Mouse (Mus musculus): ENCODE measurements around the gene Rras2. TPM values are rescaled to one million over a fixed set of nuclear protein-coding genes. Genes with fewer than 3 reads are reported as not detected.
A peak's percentile ranks its signal among the peaks of the same experiment; 100 is the strongest.

Gene Rras2
- total RNA-seq, 2 experiments from 2014 or later, result 61.3 to 61.5 TPM

DNA sequence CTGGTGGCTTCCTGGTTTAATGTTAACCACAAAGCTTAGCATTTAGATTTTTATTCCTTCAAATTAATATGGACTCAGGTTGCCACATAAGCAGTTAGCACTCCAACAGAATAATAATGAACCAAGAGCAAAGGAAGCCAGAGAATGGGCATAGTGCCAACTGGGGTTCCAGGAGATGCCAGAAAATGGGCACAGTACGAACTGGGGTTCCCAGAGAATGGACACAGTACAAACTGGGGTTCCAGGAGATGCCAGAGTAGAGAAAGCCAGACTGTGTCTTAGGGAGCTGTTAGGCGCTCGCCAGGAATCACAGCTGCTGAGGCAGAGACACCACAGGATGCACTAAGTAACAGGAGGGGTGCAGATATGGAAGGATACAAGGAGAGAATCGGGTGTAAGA lies 80.3 kb downstream of the Rras2 start:
- DNase-seq (ENCODE audit: low spot score in 2 of 2), result peak; percentile 40 to 73

DNA sequence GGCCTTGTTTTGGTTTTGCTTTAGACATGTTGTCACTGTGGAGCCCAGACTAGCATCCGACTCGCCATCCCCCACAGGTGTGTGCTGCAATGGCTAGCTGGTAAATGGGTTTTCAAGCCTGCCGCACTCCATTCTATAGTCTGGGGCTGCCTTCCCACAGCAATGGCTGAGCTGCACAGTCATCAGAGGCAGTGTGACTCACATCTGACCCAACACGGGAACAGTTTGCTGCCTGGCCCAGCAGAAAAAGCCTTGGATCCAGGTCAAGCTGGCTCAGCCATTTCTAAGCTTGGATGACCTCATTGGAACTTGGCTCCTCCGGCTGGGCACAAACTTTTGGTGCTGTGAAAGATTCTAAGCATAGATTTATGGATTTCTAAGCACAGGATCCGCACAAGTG lies 88.0 kb downstream of the Rras2 start:
- DNase-seq (ENCODE audit: low spot score in 2 of 2), result peak in 1 of 2 experiments; percentile 51

DNA sequence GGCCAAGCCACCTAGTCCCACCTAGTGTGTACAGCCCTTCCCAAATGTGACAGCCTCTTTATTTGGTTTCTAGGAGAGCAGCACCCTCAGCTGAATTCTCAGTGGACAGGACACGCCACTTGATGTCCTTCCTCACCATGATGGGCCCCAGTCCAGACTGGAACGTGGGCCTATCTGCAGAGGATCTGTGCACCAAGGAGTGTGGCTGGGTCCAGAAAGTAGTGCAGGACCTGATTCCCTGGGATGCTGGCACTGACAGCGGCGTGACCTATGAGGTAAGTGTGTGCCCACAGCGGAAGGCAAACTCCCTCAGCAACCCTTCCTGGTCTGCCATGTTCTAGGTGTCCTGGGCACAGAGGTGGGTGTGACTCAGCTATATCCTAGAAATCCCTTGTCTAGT lies 88.8 kb downstream of the Rras2 start:
- DNase-seq (ENCODE audit: low spot score in 2 of 2), result no peak

DNA sequence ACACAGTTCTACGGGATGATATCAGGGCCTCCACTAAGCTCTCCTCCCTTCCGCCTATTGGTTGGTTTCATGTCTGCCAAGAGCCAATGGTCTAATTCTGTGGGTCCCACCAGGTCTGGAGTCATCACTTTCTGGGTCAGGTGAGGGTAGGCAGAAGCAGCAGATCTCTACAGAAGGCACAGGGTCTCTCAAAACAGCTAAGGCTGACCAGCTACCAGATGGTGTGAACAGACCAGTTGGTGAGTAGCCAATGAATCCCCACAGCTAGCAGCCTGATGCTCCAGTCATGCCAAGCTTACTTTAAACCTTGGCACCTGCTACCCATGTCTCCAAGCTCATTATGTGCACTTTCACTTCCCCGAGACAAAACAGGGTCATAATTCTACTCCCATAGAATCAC lies 90.2 kb downstream of the Rras2 start:
- DNase-seq (ENCODE audit: low spot score in 2 of 2), result no peak

DNA sequence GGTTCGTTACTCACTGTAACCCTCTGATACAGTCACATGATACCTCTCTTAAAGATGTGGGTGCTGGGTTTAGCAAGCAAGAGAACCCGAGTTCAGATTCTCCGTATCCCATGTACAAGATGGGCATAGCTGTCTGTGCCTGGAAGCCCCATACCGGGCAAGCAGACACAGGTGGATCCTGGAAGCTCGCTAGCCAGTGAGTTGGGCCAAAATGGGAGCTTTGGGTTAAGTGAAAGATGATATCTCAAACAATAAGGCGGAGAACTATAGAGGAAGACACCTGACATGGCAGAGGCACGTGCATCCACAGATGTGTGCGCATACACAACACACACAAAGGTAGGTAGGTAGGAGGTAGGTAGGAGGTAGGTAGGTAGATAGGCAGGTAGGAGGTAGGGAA lies 90.7 kb downstream of the Rras2 start:
- DNase-seq (ENCODE audit: low spot score in 2 of 2), result no peak

DNA sequence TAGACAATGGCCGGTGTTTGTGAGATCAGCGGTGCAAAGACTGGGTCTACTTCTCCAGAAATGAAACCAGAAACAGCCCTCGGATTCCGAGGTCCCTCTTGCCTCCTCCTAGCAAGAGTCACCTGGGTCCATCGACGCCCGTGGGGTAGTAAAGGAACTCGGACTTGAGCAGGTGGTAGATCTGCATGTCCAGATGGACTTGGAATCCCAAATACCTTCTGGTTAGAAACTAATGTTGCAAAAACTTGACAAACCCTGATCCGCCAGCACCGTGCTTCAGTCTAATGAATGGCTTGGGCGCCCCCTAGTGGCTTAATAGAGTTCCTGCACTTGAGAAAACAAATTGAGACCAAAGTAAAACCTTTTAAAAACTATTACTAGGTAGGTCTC lies 96.9 kb downstream of the Rras2 start:
- peak; percentile 85 to 92 for DNase-seq (ENCODE audit: low spot score in 2 of 2)

DNA sequence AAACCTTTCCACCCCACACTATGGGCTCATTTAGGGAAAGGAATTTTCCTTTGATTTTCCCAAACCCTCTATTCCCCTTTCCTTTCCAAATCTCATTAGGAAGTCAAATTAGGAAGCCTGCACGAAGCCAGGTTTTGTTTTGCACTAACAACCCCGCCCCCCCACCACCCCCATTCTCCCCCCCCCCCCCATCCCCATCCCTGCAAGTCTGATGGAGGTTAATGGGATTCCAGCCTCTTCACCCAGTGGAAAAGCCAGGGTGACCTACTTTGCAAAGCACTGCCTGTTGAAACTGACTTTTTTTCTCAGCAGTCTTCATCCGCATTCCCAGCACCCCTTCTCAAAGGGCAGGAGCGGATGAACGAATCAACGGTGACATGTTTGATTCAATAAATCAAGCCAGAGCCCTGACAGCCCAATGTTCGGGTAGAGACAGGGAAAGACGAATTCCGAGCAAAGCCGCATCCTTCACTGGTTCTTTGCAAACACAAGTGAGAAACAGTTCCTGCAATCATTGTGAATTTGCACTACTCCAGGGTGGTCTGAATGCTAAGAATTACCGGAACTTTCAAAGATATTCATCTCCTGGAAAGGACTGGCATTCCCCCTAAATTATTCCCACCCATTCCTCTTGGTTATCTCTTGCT lies 97.4 kb downstream of the Rras2 start:
- DNase-seq (ENCODE audit: low spot score in 2 of 2), result peak in 1 of 2 experiments; percentile 48

DNA sequence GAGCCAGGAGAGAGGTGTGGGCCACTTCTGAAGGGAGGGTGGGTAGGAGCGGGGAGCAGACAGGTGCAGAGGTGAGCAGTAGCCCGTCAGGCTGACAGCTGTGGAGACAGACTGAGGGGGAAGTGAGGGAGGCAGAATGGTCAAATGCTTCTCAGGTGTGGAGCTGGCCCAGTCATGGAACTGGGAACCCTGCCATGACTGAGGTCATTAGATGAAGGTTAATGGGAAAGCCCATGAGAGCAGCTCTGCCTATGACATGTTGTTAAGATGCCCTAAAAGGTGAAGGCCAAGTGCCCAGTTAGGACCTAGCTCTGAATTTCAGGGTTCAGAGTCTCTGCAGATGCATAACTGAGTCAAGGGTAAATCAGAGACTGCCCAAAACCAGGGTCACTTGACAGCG lies 98.7 kb downstream of the Rras2 start:
- DNase-seq (ENCODE audit: low spot score in 2 of 2), result no peak

DNA sequence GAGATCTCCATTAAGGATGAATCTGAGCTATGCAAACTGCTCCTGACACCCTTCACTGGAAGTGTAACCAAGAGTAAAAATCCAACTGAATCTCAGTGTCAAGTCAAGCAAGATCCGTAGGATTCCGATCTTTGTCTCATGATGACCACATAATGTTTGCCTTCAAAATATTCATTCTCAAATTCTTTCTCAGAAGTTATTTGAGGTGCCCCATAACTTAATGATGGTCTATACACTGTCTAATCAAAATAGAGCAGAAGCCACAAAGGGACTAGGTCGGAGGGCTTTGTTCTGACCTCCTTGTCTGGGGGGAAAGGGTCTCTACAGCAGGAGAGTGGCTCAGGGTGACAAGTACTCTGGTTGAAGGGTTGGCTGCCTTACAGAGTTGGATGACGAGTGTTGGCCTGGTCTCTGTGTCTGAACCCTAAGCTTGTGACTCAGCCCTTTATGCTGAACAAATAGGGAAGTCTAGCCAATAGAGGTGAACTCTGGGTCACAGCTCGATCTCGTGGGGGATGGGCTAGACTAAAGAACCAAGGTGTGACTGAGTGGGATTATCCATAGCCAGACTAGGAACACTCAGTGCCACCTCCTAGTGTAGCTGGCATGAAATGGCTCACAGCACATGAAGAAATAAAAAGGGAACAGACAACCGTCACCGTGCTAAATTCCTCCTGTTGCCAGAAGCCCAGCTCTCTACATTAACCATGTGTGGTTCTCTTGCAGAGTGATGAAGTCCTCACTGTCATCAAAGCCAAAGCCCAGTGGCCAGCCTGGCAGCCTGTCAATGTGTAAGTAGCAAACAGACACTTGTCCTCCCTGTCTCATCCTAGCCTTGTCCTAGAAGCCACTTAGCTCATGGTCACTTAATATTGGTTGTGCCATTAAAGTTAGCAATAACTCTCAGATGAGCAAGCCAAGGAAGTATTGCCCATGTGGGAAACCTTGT lies 101.3 kb downstream of the Rras2 start:
- DNase-seq (ENCODE audit: low spot score in 2 of 2), result no peak

DNA sequence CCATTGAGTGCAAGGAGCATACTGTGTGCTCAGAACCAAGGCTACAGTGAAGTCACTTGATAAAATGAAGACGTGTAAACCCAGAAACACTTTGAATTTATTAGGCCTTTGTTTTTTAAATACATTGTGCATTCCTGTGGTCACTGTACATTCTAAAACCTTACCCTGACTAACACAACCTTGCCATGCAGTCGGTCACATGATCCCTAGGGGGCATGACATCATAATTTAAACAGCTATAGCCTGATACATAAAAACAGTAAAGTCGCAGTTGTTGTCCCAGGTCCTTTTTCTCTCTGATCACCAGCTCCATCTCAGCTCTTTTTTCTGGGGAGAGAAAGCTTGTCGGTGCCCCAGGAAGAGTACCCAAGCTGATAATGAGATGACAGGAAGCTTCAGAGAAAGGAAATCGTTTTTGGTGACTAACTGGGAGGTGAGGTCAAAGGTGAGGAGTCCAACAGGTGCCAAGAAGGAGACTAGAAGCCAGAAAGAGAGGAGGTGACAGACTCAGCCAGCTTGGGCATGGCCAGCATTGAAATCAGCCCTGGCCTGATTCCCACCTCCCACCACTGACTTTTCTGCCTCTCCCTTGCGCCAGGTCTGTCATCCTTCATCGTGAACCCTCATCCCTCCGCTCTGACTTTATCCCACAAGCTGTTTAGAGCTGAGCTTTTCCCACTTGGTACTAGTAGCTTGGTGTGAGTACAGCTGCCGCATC lies 105.7 kb downstream of the Rras2 start:
- DNase-seq (ENCODE audit: low spot score in 2 of 2), result no peak

DNA sequence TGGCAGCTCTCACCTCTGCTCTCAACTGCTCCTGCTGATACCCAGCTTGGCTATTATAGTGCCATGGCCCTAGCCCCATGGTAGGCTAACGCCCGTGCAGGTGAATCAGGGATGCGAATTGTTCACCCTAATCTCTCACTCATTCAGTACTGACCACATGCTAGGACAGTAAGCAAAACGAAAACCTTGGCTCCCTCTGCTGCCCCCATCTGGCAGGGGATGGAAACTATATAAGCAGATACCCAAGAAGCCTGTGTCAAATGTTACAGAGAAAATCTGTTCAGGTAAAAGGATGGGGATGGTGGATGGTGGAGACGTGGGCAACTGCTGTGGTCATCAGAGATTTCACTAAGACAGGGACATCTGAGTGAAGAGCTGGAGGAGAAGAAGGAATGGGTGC lies 110.0 kb downstream of the Rras2 start:
- DNase-seq (ENCODE audit: low spot score in 2 of 2), result no peak

DNA sequence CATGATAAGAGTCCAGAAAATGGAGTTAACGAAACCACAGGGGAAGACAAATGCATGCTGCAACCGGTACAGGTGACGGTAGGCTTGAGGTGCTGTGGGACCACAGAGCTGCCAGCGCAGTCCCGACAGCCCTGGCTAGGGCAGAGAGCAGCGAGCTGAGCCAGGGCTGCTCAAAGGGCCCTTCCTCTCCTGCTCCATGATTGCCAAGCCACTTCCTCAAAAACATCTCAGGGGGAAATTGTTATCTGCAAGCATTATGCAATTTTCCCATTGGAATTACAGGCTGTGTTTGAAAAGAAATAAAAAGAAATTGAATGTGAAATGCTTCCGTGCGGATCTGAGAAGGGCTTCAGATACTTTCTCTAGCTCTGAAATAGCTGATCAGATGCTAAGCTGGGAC lies 111.1 kb downstream of the Rras2 start:
- DNase-seq (ENCODE audit: low spot score in 2 of 2), result no peak

DNA sequence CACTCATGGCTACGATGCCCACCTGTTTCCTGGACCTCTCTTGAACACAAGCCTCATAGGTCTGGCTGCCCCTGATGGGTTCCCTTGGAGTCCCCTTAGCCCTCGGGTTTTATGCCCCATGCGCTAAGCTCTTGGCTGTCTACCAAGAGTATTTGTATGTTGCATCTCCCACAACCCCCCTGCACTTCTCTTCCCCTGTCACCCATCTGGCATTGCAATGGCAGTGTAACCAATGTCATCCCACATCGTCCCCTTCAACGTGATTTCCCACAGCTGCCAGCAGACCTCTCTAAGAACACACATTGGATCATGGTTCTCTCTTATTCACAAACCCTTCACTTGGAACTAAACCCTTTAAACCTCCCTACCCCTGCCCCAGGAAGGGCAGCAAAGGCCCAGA lies 112.1 kb downstream of the Rras2 start:
- no peak for DNase-seq (ENCODE audit: low spot score in 2 of 2)

DNA sequence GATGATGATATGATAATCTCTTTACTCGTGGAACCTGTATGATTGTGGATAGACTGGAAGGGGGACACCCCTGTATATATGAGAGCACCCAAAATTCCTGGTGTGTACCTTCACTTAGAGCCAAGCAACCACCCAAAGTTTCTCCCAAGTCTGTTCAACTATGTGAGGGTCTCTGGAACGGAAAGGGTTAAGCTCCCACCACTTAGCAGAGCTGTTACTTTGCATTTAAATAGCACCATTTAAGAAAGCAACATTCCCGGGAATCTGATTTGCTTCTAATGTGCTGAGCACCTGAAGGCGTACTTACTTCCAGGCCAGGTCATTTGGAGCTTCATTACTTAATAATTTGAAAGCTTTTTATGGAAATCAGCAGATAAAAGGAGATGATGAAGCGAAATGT lies 113.4 kb downstream of the Rras2 start:
- DNase-seq (ENCODE audit: low spot score in 2 of 2), result no peak

DNA sequence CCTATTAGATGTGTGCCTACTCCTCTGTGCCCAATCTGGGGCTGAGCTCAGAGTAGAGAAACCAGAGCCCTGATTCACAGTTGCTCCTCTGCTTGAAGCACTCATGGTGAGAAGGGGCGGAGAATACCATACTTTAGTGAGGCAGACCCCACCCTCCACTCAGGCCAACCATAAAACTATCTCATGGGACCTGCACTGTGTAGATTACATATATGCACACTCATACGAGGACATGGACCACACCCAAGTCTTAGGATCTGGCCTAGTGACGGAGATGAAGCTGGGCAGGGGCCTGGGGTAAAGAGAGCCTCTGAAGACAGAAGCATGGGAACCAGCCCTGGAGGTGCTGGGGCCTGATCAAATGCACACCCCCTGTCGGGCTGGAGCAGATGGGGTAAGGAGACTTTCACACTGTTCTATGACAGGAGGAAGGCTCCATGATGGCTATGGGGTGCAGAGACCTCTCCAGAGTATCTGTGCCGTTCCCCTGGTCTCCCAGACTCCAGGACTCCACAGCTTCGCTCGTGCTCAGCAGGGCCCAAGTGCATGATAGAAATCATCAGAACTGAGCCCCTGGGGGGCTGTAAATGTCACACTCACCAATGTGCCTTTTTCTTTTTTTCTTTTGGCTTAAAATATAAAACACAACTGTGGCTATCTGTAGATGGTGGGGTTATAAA lies 119.8 kb downstream of the Rras2 start:
- DNase-seq (ENCODE audit: low spot score in 2 of 2), result no peak

Other genes with a start within 250 kb of the Rras2 start
- gene Copb1, start 136.9 kb upstream of the Rras2 start, total RNA-seq (2021), result 10 to 100 TPM; 59.6 to 64.4 TPM
- gene Psma1, start 158.3 kb upstream of the Rras2 start, total RNA-seq (2021), result 100 to 1,000 TPM; 120 to 127 TPM

Data from layer of hippocampus, postnatal 14 days (tissue).